Mouse (Mus musculus): ENCODE measurements around the gene Bcap31.

DNA sequence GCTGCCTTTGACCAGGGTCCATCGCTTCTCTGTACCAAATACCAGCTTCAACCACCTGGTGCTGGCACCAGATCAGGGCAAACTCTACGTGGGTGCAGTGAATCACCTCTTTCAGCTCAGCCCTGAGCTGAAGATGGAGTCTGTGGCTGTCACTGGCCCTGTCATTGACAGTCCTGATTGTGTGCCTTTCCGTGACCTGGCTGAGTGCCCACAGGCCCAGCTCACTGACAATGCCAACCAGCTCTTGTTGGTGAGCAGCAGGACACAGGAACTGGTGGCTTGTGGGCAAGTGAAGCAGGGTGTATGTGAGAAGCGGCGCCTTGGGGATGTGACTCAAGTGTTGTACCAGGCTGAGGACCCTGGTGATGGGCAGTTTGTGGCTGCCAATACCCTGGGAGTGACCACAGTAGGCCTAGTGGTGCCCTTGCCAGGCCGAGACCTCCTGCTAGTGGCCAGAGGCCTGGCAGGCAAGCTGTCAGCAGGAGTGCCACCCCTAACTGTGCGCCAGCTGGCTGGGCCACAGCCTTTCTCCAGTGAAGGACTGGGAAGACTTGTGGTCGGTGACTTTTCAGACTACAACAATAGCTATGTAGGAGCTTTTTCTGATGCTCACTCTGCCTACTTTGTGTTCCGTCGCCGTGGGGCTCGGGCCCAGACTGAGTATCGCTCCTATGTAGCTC lies 42.8 kb upstream of the Bcap31 start:
- TF ChIP-seq POLR2A (IDR thresholded peaks at IDR 0.05; ENCODE audit: extremely low read depth, insufficient read depth, low read length) (no peak), CTCF (IDR thresholded peaks at IDR 0.05; ENCODE audit: low read depth, low read length) (no peak)
